Mouse (Mus musculus) heart, embryonic 13.5 days (tissue): ENCODE measurements at regions not wholly inside any gene's neighbourhood (a gene's known extent, or its start where the extent isn't known, plus 50 kb on each side); places are given as distances from the start of the nearest gene placed in this dataset.

Experiments
- ATAC-seq: fragments of 200-750 bp; cut with Nextera tagmentation; 2 replicates; pipeline ENCODE4 v1.8.0; 2017; ENCODE audit warnings: moderate TSS enrichment; ENCODE audit not compliant: insufficient number of reproducible peaks, low FRiP score, low TSS enrichment; ENCODE audit errors: extremely low read depth
- H3K27ac ChIP-seq: fragments of 300-500 bp; sonication (generic); replicated peaks from 2 replicates; pipeline ENCODE4 v1.5.1; 2015; ENCODE audit warnings: moderate library complexity, mild to moderate bottlenecking, inconsistent platforms
- H3K27me3 ChIP-seq: fragments of 300-500 bp; sonication (generic); replicated peaks from 2 replicates; pipeline ENCODE4 v1.6.1; 2015; ENCODE audit warnings: mild to moderate bottlenecking, inconsistent platforms
- H3K36me3 ChIP-seq: fragments of 300-500 bp; sonication (generic); 2 replicates; pipeline ENCODE4 v1.6.1; 2015; ENCODE audit warnings: mild to moderate bottlenecking, inconsistent platforms
- H3K4me1 ChIP-seq: fragments of 300-500 bp; sonication (generic); 2 replicates; pipeline ENCODE4 v1.6.1; 2015; ENCODE audit warnings: inconsistent platforms
- H3K4me2 ChIP-seq: fragments of 300-500 bp; sonication (generic); 2 replicates; pipeline ENCODE4 v1.6.1; 2015; ENCODE audit warnings: inconsistent platforms, mild to moderate bottlenecking, moderate library complexity
- H3K4me3 ChIP-seq: fragments of 300-500 bp; sonication (generic); 2 replicates; pipeline ENCODE4 v1.5.1; 2015; ENCODE audit warnings: moderate library complexity, mild to moderate bottlenecking, inconsistent platforms
- H3K9ac ChIP-seq: fragments of 300-500 bp; sonication (generic); 2 replicates; pipeline ENCODE4 v1.6.1; 2015; ENCODE audit warnings: inconsistent platforms, mild to moderate bottlenecking, moderate library complexity
- H3K9me3 ChIP-seq: fragments of 300-500 bp; sonication (generic); 2 replicates; pipeline ENCODE4 v1.6.1; 2016; ENCODE audit warnings: inconsistent platforms
- WGBS: fragments of 180-500 bp; shearing (Covaris S2); methylation state at CpG from one replicate; pipeline ENCODE4 v1.1.7; 2015; ENCODE audit warnings: mixed read lengths; 5-methylcytosine and 5-hydroxymethylcytosine counted together

GRCm38 (mm10) chr1:71865670-71866069 is 212.7 kb upstream of the Fn1 start:
- Histone ChIP-seq H3K36me3 (no peaks in the 10 kb centered on the region), H3K4me1 (peaks cover 20% of the 10 kb centered on the region), H3K9ac (no peak overlapping the region), H3K4me3 (no peak overlapping the region), H3K27ac (no peak overlapping the region), H3K27me3 (no peaks in the 10 kb centered on the region), H3K4me2 (no peak overlapping the region), H3K9me3 (peaks cover 7% of the 10 kb centered on the region; the same call in 1 of the 2 replicates)
- WGBS = 49% methylated on average over 4 of the region's 4 CpGs
- no peak for ATAC-seq

GRCm38 (mm10) chr1:71864749-71865148 is 211.7 kb upstream of the Fn1 start:
- no peaks in the 10 kb centered on the region for H3K36me3 ChIP-seq
- 34% methylated on average over 9 of the region's 9 CpGs for WGBS
- H3K9me3 ChIP-seq = peaks cover 3% of the 10 kb centered on the region; the same call in 1 of the 2 replicates
- no peak overlapping the region for H3K9ac ChIP-seq
- H3K4me3 ChIP-seq = no peak overlapping the region
- peaks cover 20% of the 10 kb centered on the region for H3K4me1 ChIP-seq
- ATAC-seq = no peak
- H3K27me3 ChIP-seq = no peaks in the 10 kb centered on the region
- H3K4me2 ChIP-seq = no peak overlapping the region
- H3K27ac ChIP-seq = no peak overlapping the region

GRCm38 (mm10) chr1:71853212-71853611 is 200.2 kb upstream of the Fn1 start:
- Histone ChIP-seq H3K4me2 (no peak overlapping the region), H3K4me1 (peaks cover 3% of the 10 kb centered on the region; the same call in 1 of the 2 replicates), H3K27ac (no peak overlapping the region), H3K4me3 (no peak overlapping the region), H3K9me3 (no peaks in the 10 kb centered on the region), H3K9ac (no peak overlapping the region), H3K27me3 (no peaks in the 10 kb centered on the region), H3K36me3 (no peaks in the 10 kb centered on the region)
- WGBS = 97% methylated on average over 2 of the region's 2 CpGs
- ATAC-seq = no peak

DNA sequence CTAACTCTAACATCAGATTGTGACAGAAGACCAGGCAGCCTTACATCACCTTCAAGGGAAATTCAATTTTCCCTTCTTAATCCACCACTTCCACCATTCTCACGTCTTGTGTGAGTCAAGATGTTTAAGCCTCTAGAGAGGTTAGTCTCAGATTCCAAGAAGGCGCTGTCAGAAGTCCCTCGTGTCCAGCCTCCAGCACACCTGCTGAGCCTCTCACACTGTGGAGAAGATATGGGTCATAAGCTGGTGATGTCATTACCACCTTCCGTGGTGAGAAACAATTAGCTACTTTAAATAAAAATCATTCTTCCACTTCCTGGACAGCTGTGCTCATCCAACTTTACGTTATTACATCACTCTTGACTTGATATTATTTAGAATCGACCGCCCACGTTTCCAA is 198.3 kb upstream of the Fn1 start:
- Histone ChIP-seq H3K4me2 (no peak overlapping the region), H3K4me1 (peaks cover 3% of the 10 kb centered on the region; the same call in 1 of the 2 replicates), H3K9ac (no peak overlapping the region), H3K36me3 (no peaks in the 10 kb centered on the region), H3K4me3 (no peak overlapping the region), H3K27ac (no peak overlapping the region), H3K9me3 (no peaks in the 10 kb centered on the region), H3K27me3 (no peaks in the 10 kb centered on the region)
- WGBS = 84% methylated on average over 8 of the region's 8 CpGs
- no peak for ATAC-seq

GRCm38 (mm10) chr1:71848656-71849055 is 195.7 kb upstream of the Fn1 start:
- WGBS = 83% methylated on average over 5 of the region's 5 CpGs
- Histone ChIP-seq H3K9me3 (no peaks in the 10 kb centered on the region), H3K4me1 (peaks cover 18% of the 10 kb centered on the region), H3K27me3 (no peaks in the 10 kb centered on the region), H3K4me2 (no peak overlapping the region), H3K9ac (no peak overlapping the region), H3K27ac (no peak overlapping the region), H3K4me3 (no peak overlapping the region), H3K36me3 (no peaks in the 10 kb centered on the region)
- ATAC-seq = no peak

GRCm38 (mm10) chr1:71844938-71845685 is 192.1 kb upstream of the Fn1 start:
- peak overlapping the region; percentile 40 for H3K4me3 ChIP-seq

DNA sequence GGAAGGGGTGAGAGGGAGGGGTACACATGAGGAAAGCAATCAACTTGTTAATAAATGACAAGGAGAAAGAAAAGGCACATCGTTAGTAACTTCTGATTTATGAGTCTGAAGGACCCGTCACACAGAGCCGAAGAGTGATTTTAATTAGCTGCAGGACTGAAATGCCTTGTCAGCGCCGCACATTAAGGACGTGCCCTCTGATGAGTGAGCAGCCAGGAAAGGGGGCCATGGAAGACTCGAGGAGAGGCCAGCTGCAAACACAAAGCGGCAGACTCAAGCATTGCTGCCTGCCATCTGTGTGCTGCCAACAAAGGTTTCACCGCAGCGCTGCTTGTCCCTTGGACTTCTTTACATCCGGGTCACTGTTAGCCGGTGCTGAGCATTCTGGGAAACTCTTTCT is 184.8 kb upstream of the Fn1 start:
- Histone ChIP-seq H3K27ac (no peak overlapping the region), H3K9me3 (peaks cover 10% of the 10 kb centered on the region), H3K36me3 (no peaks in the 10 kb centered on the region), H3K4me2 (peak overlapping the region; percentile 18), H3K9ac (no peak overlapping the region), H3K4me1 (peaks cover 8% of the 10 kb centered on the region), H3K4me3 (no peak overlapping the region), H3K27me3 (no peaks in the 10 kb centered on the region)
- ATAC-seq = no peak
- 57% methylated on average over 12 of the region's 12 CpGs for WGBS

More at GRCm38 (mm10) chr1:71844938-71845685, 192.1 kb upstream of the Fn1 start:
- Histone ChIP-seq H3K4me2 (peak overlapping the region; percentile 66), H3K27ac (peak overlapping the region; percentile 83), H3K36me3 (no peaks in the 10 kb centered on the region), H3K9me3 (no peaks in the 10 kb centered on the region), H3K4me1 (peaks cover 18% of the 10 kb centered on the region), H3K9ac (peak overlapping the region; percentile 65), H3K27me3 (no peaks in the 10 kb centered on the region)
- WGBS = 22% methylated on average over 16 of the region's 16 CpGs
- ATAC-seq = no peak; the same call in 1 of the 2 replicates

DNA sequence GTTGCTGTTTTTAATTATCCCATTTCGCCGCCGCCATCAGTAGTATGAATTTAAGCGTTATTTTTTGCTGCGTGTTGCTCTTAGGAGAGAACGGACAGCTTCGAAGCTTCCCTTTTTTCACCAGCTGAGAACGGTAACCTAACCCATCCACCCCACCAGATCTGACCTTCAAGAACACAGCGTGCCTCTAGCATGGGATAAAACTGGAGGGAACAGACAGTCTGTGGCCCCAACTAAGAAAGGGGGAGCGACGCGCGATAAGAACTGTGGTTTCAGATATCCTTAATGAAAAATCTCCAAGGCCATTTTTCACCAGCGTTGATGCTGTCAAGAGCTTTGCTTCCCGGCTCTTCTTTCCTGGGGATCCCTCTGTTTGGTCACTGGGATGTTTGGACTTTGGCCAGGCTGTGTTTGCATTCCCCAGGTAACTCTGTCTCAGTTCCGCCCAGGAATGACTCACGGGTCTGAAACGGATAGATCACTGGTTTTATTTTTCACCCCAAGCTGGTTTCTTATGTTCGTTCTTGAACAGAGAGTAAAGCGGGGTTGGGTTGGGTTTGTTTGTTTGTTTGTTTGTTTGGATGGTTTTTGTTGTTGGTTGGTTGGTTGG is 184.1 kb upstream of the Fn1 start:
- WGBS = 79% methylated on average over 20 of the region's 20 CpGs
- Histone ChIP-seq H3K36me3 (no peaks in the 10 kb centered on the region), H3K4me3 (no peak overlapping the region), H3K9ac (no peak overlapping the region), H3K9me3 (peaks cover 10% of the 10 kb centered on the region), H3K27me3 (no peaks in the 10 kb centered on the region), H3K4me2 (peak overlapping the region; percentile 18; the same call in 1 of the 2 replicates), H3K27ac (no peak overlapping the region), H3K4me1 (peaks cover 8% of the 10 kb centered on the region)
- no peak for ATAC-seq

- no peak overlapping the region for H3K4me3 ChIP-seq
- no peak overlapping the region for H3K9ac ChIP-seq
- no peaks in the 10 kb centered on the region for H3K27me3 ChIP-seq
- H3K9me3 ChIP-seq = no peaks in the 10 kb centered on the region
- no peaks in the 10 kb centered on the region for H3K4me1 ChIP-seq
- H3K4me2 ChIP-seq = no peak overlapping the region
- H3K36me3 ChIP-seq = no peaks in the 10 kb centered on the region
- H3K27ac ChIP-seq = no peak overlapping the region
- ATAC-seq = no peak
- 73% methylated on average over 6 of the region's 6 CpGs for WGBS
Observed at GRCm38 (mm10) chr1:71830379-71830778, 177.4 kb upstream of the Fn1 start.

- WGBS = 72% methylated on average over 5 of the region's 5 CpGs
- H3K4me3 ChIP-seq = no peak overlapping the region
- no peaks in the 10 kb centered on the region for H3K9me3 ChIP-seq
- H3K9ac ChIP-seq = no peak overlapping the region
- no peaks in the 10 kb centered on the region for H3K36me3 ChIP-seq
- no peaks in the 10 kb centered on the region for H3K27me3 ChIP-seq
- H3K27ac ChIP-seq = peak overlapping the region; percentile 53
- peaks cover 26% of the 10 kb centered on the region for H3K4me1 ChIP-seq
- H3K4me2 ChIP-seq = no peak overlapping the region
- no peak for ATAC-seq
Observed at GRCm38 (mm10) chr1:71824410-71824809, 171.4 kb upstream of the Fn1 start.

GRCm38 (mm10) chr1:71822123-71822522 is 169.1 kb upstream of the Fn1 start:
- ATAC-seq = no peak
- H3K9me3 ChIP-seq = no peaks in the 10 kb centered on the region
- no peaks in the 10 kb centered on the region for H3K27me3 ChIP-seq
- H3K36me3 ChIP-seq = no peaks in the 10 kb centered on the region
- peaks cover 26% of the 10 kb centered on the region for H3K4me1 ChIP-seq
- WGBS = 39% methylated on average over 3 of the region's 3 CpGs
- H3K4me3 ChIP-seq = no peak overlapping the region
- H3K9ac ChIP-seq = no peak overlapping the region
- peak overlapping the region; percentile 15; the same call in 1 of the 2 replicates for H3K27ac ChIP-seq
- no peak overlapping the region for H3K4me2 ChIP-seq

GRCm38 (mm10) chr1:71821099-71821498 is 168.1 kb upstream of the Fn1 start:
- no peak for ATAC-seq
- Histone ChIP-seq H3K36me3 (no peaks in the 10 kb centered on the region), H3K27ac (no peak overlapping the region), H3K4me1 (peaks cover 28% of the 10 kb centered on the region), H3K9ac (no peak overlapping the region), H3K9me3 (no peaks in the 10 kb centered on the region), H3K27me3 (no peaks in the 10 kb centered on the region), H3K4me3 (no peak overlapping the region), H3K4me2 (no peak overlapping the region)
- WGBS = 66% methylated on average over 7 of the region's 7 CpGs
